Mouse (Mus musculus) liver, embryonic 14 days (tissue): ENCODE results near the gene Sirt2. TPM values are rescaled to one million over a fixed set of nuclear protein-coding genes. Genes with fewer than 3 reads are reported as not detected.

Experiments used
- polyA plus RNA-seq: library from polyadenylated mRNA; depleted of rRNA; stranded (reverse); fragments of >200 nt; gene quantifications from 2 replicates; pipeline ENCODE4 v1.2.3, GENCODE M21; 2012; rRNA removed

Sirt2 gene
- polyA plus RNA-seq = 15.5 and 18.1 TPM in 2 replicates

DNA sequence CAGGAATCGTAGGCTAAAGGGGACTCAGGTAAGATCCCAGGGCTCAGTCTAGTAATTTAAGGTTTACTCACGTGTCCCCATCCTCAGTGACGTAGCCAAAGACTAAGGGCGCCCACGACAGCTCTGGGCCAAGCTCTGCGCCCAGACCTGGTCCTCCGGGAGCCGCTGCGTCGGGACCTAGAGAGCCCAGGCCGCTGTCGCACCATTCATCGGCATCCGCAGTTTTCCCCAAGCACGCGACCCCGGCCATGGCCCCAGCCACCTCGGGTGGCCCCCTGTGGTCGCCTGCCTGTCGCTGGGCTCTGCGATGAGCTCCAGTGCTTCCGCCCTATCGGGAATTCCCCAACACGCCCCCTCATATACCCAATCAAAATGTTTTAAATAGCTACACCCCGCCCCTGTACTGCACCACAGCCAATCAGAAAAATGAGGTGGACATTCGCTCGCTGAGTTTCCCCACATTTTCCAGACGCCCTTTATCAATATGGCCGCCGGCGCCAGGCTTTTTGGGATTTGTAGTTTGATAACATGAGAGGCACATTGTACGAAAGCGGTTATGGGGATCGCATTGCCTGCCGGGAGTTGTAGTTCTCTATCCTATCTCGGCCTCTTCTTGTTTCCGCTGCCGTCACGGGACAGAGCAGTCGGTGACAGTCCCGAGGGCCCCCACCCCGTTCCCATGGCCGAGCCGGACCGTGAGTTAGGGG lies at the start of gene Sirt2:
Gene Sirt2 (plus strand): TSS at position 563 of the 707 bp plus-strand sequence.

DNA sequence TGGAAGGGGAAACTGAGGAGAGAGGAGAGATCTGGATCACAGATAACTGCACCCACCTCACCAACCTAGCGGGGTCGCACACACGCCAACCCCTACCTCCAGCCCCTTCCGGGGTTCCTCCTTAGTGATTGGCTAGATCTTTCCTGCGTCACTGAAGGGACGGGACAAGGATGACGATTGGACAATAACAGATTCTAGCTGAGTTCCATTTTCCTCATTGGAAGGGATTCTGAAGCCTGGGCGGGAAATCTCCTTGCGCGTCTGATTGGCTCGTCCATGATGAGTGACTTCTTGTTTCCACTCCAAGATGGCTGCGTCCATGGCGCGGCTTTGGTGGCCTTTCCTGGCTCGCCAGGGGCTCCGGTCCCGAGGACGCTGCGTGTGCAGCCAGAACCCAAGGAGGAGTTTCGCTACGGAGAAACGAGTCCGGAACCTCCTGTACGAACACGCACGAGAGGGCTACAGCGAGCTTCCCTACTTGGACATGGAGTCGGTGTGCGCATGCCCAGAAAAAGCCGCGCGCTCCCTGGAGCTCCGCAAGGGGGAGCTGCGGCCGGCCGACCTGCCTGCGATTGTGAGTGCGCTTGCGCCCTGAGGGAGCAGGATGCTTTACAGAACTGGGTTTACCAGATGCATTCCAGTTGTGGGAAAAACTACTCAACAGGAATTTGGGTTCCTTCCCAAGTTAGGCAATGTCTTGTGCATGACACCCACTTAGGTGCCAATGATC lies 24.7 kb upstream of the Sirt2 start, which contains the start of the genes Mrps12 and Sars2:
Gene Mrps12 (minus strand): TSS at position 112 of the 730 bp plus-strand sequence.
Gene Sars2 (plus strand): TSS at position 284 of the 730 bp plus-strand sequence.

DNA sequence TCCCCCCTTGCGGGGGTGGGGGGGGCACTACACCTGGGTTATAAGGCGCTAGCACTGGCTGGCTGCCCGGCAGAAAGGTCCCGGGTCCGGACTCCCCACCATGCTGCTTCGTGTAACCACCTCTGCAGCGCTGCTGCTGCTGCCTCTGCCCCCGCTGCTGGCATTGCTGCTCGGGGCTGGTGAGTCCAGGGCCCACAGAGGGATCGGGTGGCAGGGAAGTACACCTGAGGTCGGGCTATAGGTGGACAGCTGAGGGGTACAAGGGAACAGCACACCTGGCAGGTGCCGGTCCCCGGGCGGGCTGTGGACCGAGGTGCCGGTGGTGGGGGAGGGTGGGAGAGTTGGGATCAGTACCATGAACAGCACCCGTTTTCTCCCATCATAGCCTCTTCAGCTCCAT lies 10.5 kb upstream of the Sirt2 start, which contains the start of gene Ccer2:
Gene Ccer2 (plus strand): TSS at position 96 of the 400 bp plus-strand sequence.

DNA sequence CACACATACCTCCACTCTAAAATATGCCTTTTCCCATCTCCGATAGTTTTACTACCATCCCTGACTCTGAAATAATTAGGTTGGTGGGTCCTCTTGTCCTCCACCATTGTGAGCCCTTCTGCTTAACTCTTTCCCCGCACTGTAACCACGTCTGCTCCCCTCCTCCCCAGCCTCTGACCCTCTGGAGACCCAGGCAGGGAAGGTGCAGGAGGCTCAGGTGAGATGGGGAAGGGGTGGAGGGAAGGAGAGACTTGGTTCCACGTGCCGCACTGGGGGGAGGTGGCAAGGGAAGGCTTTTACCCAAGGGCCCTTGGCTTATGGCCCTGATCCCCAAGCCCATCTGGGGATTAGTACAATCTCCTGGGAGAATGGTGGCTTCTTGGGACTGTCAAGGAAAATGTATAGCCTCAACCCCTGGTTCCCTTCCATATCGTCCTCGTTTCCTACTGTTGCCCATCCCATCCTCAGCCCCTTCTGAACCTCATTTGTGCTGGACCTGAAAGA lies 979 bp downstream of the Sirt2 start, which contains the start of gene Nfkbib:
Gene Nfkbib (minus strand): TSS at position 51 of the 504 bp plus-strand sequence.

DNA sequence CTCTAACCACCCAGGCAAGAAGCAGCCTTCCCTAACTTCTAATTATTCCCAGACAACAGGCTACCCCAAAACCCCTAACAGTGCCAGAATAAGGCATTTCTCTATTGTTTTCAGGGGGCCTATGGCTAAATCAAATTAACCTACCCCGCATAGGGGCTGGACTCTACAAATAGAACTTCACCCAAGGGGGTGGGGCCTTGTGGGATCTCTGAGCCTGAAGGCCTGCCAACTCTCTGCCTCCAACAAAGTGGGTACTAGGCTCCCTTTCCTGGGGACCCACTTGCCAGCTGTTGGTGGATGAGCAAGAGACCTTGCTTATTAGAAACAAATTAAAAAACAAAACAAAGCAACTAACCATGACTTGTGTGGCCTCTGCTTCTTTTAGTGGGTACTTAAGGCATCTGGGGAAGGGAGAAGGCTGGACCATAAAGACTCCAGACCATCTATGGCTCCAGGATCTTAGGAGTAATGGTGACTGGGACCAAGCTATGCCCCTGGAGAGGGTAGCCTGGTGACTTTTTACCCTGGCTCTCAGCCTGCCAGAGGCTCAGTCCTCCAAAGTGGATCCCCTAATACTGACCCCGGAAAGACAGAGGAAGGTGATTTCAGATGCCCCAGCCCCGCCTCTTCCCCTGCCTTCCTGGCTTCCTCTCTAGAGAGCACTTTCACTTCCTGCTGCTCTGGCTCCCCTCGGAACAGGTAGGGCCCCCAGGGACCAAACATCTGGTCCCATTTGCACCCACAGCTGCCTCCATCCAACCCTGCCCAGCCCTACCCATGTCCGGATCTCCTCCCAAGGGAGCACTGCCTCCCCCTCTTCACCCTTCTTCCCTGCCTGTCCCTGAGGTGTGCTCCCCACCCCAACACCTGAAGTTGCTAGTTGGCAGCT lies 22.0 kb downstream of the Sirt2 start, which contains the start of gene Rinl:
Gene Rinl (plus strand): TSS at position 663 of the 889 bp plus-strand sequence.

DNA sequence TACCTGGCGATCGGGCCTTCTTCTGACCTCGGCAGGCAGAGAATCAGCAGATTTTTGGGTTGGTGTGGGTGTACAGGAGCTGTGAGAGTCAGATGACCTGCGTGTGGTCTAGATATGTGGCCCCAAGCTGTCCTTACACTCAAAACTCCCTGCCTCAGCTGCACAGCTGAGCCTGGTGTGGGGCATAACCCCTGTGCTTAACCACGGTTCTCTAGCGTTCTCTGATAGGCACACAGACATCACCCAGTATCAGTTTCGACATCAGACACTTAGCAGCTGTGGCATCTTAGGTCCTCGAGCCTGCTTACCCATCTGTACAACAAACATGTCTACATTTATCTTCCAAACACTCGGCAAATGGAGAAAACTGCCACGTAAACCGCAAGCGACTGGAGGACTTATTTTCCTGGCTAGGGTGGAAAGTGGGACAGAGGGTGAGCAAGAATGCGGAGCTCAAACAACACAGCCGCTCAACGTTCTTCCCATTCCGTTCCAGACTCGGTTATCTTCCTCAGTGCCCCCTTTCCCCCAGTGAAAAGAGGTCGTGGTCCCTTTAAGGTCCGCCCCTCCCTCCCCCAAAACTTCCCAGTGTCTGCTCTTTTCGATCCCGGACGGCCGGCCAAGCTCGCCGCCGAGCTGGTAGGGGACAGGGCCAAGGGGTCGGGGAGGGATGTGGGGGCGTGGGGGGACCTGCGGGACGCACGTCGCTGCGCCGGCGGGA lies 41.8 kb downstream of the Sirt2 start, which contains the start of gene Hnrnpl:
Gene Hnrnpl (plus strand): TSS at position 321 of the 721 bp plus-strand sequence.

DNA sequence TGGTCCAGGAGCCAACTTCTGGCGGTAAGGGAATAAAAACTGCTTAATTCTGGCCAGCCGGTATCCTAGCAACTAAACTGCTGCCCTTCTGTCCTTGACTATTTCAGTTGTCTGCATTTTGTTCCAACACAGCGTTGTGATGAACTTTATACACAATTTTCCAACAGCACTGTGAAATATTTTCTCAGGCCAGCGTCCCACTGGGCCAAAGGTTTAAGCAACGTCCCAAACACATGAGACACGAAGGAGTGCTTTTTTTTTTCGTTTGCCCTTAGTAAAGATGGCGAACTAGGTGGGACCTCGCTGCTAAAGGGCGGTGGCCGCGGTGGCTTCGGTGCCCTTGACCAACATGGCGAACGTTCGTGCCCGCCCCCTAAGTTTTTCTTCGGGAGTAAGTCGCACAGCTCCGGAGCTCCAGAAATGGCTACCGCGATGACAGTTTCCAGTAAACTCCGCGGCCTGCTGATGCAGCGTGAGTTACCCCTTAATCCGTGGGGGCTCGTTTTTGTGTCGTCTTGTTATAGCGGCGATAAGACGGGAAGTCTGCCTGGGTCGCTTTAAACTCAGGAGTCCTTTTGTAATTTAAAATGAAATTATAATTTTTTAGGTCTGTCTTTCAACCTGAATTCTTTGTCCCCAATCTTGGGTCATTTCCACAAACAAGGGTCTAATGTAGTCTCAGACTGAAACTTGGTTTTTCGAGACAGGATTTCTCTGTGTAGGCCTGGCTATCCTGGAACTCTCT lies 58.6 kb downstream of the Sirt2 start, which contains the start of gene Ech1:
Gene Ech1 (plus strand): TSS at position 277 of the 745 bp plus-strand sequence.

DNA sequence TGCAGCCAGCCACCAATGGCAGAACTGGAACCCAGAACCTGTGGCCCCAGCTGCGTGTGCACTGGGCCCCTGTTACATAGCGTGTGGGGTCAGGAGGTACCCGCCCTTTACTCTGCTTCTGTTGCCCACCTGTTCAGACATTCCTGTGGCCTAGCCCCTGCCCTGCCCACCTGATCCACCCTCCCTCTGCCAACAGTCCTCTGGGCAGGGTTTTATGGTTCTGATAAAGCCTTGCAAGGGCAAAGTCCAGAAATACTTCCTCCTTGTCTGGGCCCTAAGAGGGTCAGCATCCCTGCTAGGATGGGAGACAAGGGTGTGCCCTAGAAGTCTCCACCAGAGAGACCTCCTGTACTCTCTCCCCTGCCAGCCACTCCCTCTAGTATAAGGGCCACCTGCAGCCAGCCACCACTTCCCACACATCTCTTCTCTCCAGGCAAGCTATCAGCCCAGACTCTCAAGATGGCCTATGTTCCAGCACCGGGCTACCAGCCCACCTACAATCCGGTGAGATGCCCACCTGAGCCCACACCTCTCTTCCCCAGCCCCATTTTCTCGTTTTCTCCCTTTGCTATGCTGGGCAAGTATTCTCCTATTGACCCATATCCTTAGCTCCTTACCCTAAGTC lies 67.3 kb downstream of the Sirt2 start, which contains the start of gene Lgals4:
Gene Lgals4 (plus strand): TSS at position 132 of the 625 bp plus-strand sequence.

Other genes with a start within 250 kb of the Sirt2 start
- not detected in 2 replicates for gene Ifnl3, start 243.9 kb upstream of the Sirt2 start, polyA plus RNA-seq
- gene Sycn, start 225.8 kb upstream of the Sirt2 start, polyA plus RNA-seq = 0.09 and 0.10 TPM in 2 replicates
- gene Nccrp1, start 219.5 kb upstream of the Sirt2 start, polyA plus RNA-seq = not detected in 2 replicates
- gene Samd4b, start 168.6 kb upstream of the Sirt2 start, polyA plus RNA-seq = 9.2 and 12.0 TPM in 2 replicates
- gene Pak4, start 168.6 kb upstream of the Sirt2 start, polyA plus RNA-seq = 10.8 and 11.4 TPM in 2 replicates
- gene Acp7, start 135.4 kb upstream of the Sirt2 start, polyA plus RNA-seq = not detected in 2 replicates
- 0.18 and 0.31 TPM in 2 replicates for gene Fbxo27, start 73.9 kb upstream of the Sirt2 start, polyA plus RNA-seq
- gene Fbxo17, start 49.9 kb upstream of the Sirt2 start, polyA plus RNA-seq = 0.73 and 0.92 TPM in 2 replicates
- gene Mrps12, start 24.9 kb upstream of the Sirt2 start, polyA plus RNA-seq = 45.3 and 47.4 TPM in 2 replicates
- gene Sars2, start 24.7 kb upstream of the Sirt2 start, polyA plus RNA-seq = 10.1 and 11.5 TPM in 2 replicates
- not detected in 2 replicates for gene Ccer2, start 10.6 kb upstream of the Sirt2 start, polyA plus RNA-seq
- gene Nfkbib, start 777 bp downstream of the Sirt2 start, polyA plus RNA-seq = 15.0 and 16.6 TPM in 2 replicates
- gene Rinl, start 22.2 kb downstream of the Sirt2 start, polyA plus RNA-seq = 4.1 and 5.2 TPM in 2 replicates
- gene Hnrnpl, start 41.8 kb downstream of the Sirt2 start, polyA plus RNA-seq = 136 and 157 TPM in 2 replicates
- gene Ech1, start 58.5 kb downstream of the Sirt2 start, polyA plus RNA-seq = 52.2 and 62.2 TPM in 2 replicates
- gene Lgals4, start 67.1 kb downstream of the Sirt2 start, polyA plus RNA-seq = 2.5 and 2.7 TPM in 2 replicates
- 0.50 and 0.92 TPM in 2 replicates for gene Lgals7, start 97.1 kb downstream of the Sirt2 start, polyA plus RNA-seq
- gene Capn12, start 114.7 kb downstream of the Sirt2 start, polyA plus RNA-seq = 0.02 and 0.05 TPM in 2 replicates
- 72.7 and 82.7 TPM in 2 replicates for gene Actn4, start 195.6 kb downstream of the Sirt2 start, polyA plus RNA-seq
- 261 and 285 TPM in 2 replicates for gene Eif3k, start 215.1 kb downstream of the Sirt2 start, polyA plus RNA-seq
- 16.5 and 17.9 TPM in 2 replicates for gene Map4k1, start 215.3 kb downstream of the Sirt2 start, polyA plus RNA-seq